Mouse (Mus musculus): ENCODE data around the gene Llcfc1. TPM values are rescaled to one million over a fixed set of nuclear protein-coding genes. Genes with fewer than 3 reads are reported as not detected.

The Llcfc1 gene
- total RNA-seq (2021) = not detected
- long read RNA-seq, experiment 1 = 0 reads
- long read RNA-seq, experiment 2 = 0 reads

DNA sequence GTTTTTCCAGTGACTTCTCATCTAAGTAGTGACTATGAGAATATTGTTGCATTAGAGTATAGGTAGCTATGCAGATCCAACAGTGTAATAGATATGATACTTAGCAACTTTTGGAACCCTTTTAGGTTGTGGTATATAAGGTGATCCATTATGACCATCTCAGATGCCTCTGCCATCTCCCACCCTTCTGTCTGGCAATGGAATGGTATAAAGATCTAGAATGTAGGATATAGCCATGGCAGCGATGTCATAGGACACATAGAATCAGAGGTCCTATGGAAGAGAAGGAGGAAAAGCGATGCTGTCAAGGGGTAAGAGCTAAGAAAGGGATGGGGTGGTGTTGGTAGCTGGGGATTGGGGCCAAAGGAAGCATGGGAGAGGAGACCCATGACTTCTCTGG is at the start of gene Llcfc1:
Gene Llcfc1, plus strand, starts transcription at position 301 of the 400 bp plus-strand sequence.
- no peak for DNase-seq (ENCODE audit: low spot score in 2 of 2)

DNA sequence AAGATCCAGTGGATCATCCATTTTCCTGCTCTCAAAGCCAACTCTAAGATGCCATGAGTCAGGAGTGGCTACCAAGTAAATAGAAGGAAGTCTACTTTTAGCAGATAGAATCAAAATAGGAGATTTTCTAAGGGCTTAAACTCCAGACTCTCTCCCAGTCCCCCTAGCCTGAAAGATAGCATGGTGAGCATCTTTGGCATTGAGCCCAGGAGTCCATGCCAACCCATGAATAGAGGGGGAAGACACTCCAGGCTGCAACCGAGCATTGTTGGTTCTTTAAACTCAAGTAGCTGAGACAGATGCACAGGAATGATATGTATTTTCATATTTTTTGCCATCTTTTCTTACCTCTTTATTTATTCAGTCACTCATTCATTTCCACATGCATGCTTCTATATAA is 49.0 kb upstream of the Llcfc1 start:
- DNase-seq (ENCODE audit: low spot score in 2 of 2) = no peak

DNA sequence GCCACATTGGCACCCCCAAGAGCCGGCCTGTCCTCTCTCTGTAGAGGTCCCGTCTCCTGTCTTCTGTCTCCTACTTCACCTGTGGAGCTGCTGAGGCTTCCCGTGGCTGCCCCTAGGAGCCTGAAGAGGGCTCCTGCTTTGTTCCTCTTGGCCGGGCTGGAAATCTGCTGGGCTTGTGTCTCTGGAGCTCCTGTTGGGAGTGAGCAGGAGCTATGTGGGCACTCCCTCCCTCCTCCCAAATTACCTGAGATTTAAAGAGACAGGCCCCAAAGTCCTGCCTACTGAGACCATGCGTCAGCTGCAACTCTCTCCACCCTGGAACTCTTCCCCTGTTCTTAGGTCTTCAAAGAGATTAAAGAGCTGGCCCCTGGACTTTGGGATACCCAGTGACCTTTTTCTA is 48.1 kb upstream of the Llcfc1 start, which contains the start of gene Trpv6:
Gene Trpv6, minus strand, starts transcription at position 228 of the 400 bp plus-strand sequence.
- no peak for DNase-seq (ENCODE audit: low spot score in 2 of 2)

- no peak for DNase-seq (ENCODE audit: low spot score in 2 of 2)
Measured at GRCm38 (mm10) chr6:41637393-41637792, 46.8 kb upstream of the Llcfc1 start.

DNA sequence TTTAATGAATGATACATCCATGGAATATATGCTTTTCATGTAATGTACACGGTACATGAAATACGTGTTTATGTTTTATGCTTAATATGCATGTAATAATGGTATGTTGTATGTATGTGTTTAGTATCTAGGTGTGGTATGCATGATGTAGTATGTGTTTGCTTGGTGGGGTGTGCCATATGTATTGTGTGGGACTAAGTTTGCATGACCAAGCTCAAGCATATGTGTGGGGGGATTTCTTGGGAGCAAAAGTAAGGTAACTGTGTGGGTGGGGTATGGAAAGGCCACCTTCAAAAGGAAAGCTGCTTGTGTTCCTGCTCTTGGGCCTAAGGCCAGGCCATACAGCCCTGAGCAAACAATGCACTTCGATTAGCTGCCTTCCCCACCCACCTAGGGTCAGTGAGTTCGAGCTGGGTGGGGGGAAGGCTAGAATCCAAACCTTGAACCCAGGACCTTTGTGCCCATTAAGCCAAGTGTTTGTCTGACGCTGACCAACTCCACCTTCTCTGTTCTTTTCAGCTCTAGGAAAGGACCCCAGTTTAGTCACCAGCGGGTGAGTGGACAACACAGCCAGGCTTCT is 46.2 kb upstream of the Llcfc1 start:
- no peak for DNase-seq (ENCODE audit: low spot score in 2 of 2)

DNA sequence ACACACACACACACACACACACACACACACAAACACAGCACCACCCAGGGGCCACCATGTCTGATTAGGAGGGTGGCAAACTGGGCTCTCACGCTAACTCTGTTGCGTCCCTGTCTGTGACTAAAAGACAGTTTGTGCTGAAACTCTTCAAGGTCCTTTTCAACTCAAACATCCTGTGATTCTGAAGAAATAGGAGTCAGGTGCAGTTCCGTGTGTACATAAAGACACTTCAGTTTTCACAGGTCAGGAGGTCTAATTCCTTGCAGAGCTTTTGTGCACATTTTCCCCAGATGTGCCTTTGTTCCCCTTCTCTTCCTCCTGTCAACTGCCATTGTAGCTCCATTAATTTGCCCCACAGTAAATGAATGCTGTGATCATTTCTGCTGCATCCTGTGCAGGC is 43.8 kb upstream of the Llcfc1 start:
- no peak for DNase-seq (ENCODE audit: low spot score in 2 of 2)

GRCm38 (mm10) chr6:41641173-41641866 is 42.9 kb upstream of the Llcfc1 start:
- DNase-seq (ENCODE audit: low spot score in 2 of 2) = no peak

DNA sequence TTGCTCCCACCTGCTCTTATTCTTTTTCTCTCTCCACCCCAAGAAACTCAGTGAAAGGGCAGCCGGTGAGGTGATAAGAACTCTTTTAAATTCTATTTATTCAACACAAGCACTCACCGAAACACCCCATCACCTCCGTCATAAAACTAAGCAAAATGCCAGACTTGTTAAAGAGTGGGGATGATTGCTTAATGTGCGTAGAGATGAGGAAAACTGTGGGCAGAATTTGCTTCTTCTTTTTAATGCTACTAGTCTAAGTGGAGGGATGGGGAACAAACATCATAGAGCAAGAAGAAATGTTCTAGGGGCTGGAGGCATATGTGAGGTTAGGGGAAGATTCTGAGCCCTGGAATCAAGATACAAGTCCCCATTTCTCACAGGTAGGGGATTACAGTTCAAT is 41.5 kb upstream of the Llcfc1 start:
- DNase-seq (ENCODE audit: low spot score in 2 of 2) = no peak

DNA sequence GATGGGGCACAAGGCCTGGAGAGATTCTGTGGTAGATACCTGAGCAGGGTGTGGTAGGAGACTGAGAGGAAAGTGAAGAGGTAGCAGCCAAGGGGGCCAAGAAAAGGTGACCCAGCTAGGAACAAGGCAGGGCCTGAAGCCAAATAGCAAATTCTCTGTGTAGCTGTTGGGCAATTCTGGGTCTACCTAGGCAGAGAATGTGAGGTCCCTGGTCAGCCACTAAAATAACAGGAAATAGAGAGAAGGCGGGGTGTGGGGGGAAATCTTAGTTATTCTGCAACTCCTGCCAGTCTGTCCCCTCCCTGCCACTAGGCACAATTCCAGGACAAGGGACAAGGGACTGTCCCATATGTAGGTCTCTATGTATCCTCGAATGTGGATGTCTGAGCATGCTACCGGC is 41.0 kb upstream of the Llcfc1 start:
- no peak for DNase-seq (ENCODE audit: low spot score in 2 of 2)

- DNase-seq (ENCODE audit: low spot score in 2 of 2) = no peak
Measured at GRCm38 (mm10) chr6:41646220-41646619, 38.0 kb upstream of the Llcfc1 start.

DNA sequence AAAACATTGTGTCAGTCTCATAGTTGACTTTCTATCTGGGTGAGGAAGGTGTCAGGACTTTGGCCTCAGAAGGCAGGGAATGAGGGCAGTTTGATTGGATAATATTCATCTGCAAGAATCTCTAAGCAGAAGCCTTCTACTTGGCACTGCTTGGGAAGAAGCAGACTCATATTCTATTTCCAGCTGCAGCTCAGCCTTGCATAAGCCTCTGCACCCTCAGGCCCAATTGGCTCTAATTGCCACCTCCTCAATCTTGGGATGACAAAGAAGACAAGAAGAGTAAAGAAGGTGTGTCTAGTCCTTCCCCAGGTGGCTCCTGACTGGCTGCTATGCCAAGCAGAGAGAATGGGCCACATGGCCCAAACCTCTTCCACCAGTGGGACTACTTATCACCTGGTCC is 37.6 kb upstream of the Llcfc1 start:
- no peak for DNase-seq (ENCODE audit: low spot score in 2 of 2)

- no peak for DNase-seq (ENCODE audit: low spot score in 2 of 2)
Measured at GRCm38 (mm10) chr6:41653173-41653572, 31.1 kb upstream of the Llcfc1 start.

GRCm38 (mm10) chr6:41654648-41655047 is 29.6 kb upstream of the Llcfc1 start:
- DNase-seq (ENCODE audit: low spot score in 2 of 2) = no peak

- no peak for DNase-seq (ENCODE audit: low spot score in 2 of 2)
Measured at GRCm38 (mm10) chr6:41658487-41658886, 25.7 kb upstream of the Llcfc1 start.

GRCm38 (mm10) chr6:41662320-41662719 is 21.9 kb upstream of the Llcfc1 start:
- no peak for DNase-seq (ENCODE audit: low spot score in 2 of 2)

GRCm38 (mm10) chr6:41676530-41676929 is 7.7 kb upstream of the Llcfc1 start:
- no peak for DNase-seq (ENCODE audit: low spot score in 2 of 2)

DNA sequence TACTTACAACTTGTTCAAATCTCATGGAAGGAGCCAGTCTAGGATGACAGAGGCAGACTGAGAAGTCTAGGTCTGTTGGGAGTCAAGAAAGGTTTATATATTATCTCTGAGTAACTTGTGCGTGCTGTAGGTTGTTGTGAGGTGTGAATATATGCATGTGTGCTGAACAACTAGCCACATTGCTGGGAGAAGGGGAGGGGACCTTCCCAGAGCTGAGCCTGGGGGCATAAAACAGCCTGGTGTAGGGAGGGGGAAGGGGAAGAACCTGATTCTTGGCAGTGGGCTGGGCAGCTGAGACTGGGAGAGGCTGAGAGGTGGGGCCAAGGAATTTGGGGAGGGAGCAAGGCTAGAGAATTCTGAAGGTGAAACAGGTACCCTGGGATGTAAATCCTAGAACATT is 3.6 kb upstream of the Llcfc1 start, which contains the start of gene Trpv5:
Gene Trpv5, minus strand, starts transcription at position 101 of the 400 bp plus-strand sequence.
- no peak for DNase-seq (ENCODE audit: low spot score in 2 of 2)

GRCm38 (mm10) chr6:41681656-41682055 is 2.6 kb upstream of the Llcfc1 start:
- DNase-seq (ENCODE audit: low spot score in 2 of 2) = no peak

- no peak for DNase-seq (ENCODE audit: low spot score in 2 of 2)
Measured at GRCm38 (mm10) chr6:41684911-41685310, 680 bp downstream of the Llcfc1 start.

DNA sequence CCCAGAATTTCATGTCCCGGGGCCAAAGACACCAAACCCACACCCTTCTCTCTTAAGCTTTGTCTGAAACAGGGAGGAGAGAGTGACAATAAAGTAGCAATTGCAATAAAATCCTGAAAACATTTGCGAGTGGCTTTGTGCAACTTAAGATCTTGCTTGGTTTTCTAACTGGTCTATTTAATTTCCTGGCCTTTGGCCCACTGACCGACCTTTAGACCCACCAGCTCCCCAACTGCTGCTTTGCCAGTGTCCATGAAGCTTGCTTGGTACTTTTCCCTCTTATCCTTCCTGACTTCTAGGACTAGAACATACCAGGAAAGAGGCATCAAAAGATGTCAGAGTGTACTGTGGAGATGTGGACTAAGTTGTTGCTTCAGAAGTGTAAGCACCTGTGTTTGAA is 1.4 kb downstream of the Llcfc1 start:
- DNase-seq (ENCODE audit: low spot score in 2 of 2) = no peak

DNA sequence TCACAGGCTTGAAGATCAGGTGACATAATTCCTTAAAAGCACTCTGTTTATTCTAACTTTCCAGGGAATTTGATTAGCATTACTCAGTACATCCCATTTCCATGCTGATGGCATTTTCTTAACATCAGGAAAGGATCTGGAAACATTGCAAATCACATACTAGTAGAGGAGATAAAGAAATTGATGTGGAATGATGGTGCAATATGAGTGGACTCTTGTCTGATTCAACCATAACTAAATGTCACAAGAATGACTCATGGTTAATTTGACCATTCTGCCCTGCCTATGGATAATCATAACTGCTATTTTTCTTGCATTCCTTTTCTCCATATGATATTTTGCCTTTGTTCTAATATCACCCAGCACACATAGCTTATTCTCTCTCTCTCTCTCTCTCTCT is 8.0 kb downstream of the Llcfc1 start:
- DNase-seq (ENCODE audit: low spot score in 2 of 2) = no peak

GRCm38 (mm10) chr6:41694407-41694806 is 10.2 kb downstream of the Llcfc1 start:
- no peak for DNase-seq (ENCODE audit: low spot score in 2 of 2)

DNA sequence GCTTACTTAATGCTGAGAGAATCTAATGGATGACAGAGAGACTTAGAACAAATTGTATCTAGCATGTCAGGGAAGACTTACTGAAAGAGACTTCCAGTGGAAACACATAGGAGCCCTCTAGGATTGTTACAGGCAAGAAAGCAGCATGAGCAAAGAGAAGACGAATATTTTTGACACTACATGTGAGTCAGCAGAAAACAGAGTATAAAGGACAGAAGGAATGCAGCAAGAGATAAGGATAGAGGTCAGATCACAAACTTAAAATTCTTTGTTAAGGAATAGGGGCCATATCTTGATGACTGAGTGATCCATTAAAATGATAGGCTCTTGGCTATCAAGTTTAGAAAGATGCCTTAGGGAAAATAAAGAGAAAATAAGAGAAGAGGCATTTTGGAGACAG is 17.0 kb downstream of the Llcfc1 start:
- DNase-seq (ENCODE audit: low spot score in 2 of 2) = no peak
